26 mouse cellular contexts compared by ENCODE assay signal in the genomic region with DNA sequence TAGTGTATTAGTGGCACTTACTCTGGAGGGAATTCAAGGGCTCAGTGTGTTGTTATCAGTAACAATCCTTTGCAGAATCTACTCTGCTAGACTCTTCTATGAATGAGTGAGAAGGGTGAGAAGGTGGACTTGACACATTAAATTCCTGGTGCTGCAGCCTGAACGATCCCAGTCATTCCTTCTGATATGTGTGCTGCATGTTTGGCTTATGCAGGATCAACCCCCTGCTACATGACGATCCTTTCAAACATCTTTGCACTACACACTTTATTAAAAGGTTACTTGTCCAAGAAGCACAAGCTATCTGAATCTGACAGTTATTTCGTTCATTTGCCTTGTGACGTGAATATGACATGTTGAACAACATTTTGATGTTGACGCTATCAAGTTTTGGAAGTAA.
"Had no signal": no experiment of that assay in that cellular context is flagged by ENCODE, and none has a peak within 500 bp of the region (broad histone marks: within the 10 kb centered on the region; RNA-seq: fewer than 3 reads in every experiment).

No protein-coding gene starts in this region.

- H3K9ac ChIP-seq: embryonic facial prominence, embryonic 12.5 days; embryonic facial prominence, embryonic 13.5 days; embryonic facial prominence, embryonic 15.5 days; forebrain, embryonic 12.5 days; forebrain, embryonic 13.5 days; forebrain, embryonic 15.5 days; forebrain, postnatal 0 days had no signal

- DNase-seq: cerebellum, adult 2 months; cerebellum, adult 8-10 months; cerebellum, adult 9-10 months; cerebellum, postnatal 10 days; cerebellum, postnatal 14 days; cerebellum, postnatal 25 days; cerebellum, postnatal 36 days; embryo, embryonic 11 days; forebrain, postnatal 0 days; gastrocnemius, adult 2 months; gastrocnemius, postnatal 10 days; gastrocnemius, postnatal 14 days; gastrocnemius, postnatal 25 days; gastrocnemius, postnatal 36 days; heart, adult 11 months had no signal

- H3K4me2 ChIP-seq: embryonic facial prominence, embryonic 12.5 days; embryonic facial prominence, embryonic 13.5 days; embryonic facial prominence, embryonic 15.5 days; forebrain, embryonic 12.5 days; forebrain, embryonic 13.5 days; forebrain, embryonic 15.5 days had no signal

- H3K36me3 ChIP-seq: embryonic facial prominence, embryonic 10.5 days; embryonic facial prominence, embryonic 12.5 days; embryonic facial prominence, embryonic 13.5 days; embryonic facial prominence, embryonic 15.5 days; forebrain, embryonic 10.5 days; forebrain, embryonic 12.5 days; forebrain, embryonic 15.5 days had no signal

- H3K4me1 ChIP-seq: embryonic facial prominence, embryonic 10.5 days; embryonic facial prominence, embryonic 12.5 days; embryonic facial prominence, embryonic 15.5 days had no signal

- ATAC-seq: forebrain, embryonic 13.5 days; forebrain, embryonic 14.5 days; forebrain, embryonic 16.5 days; forebrain, postnatal 0 days had no signal

- H3K27ac ChIP-seq: embryonic facial prominence, embryonic 10.5 days; embryonic facial prominence, embryonic 12.5 days; embryonic facial prominence, embryonic 13.5 days; embryonic facial prominence, embryonic 15.5 days; forebrain, embryonic 10.5 days; forebrain, embryonic 12.5 days; forebrain, embryonic 13.5 days; forebrain, embryonic 15.5 days; gastrocnemius, adult 2 months had no signal

- H3K4me3 ChIP-seq: embryonic facial prominence, embryonic 10.5 days; embryonic facial prominence, embryonic 12.5 days; embryonic facial prominence, embryonic 13.5 days; embryonic facial prominence, embryonic 15.5 days; erythroblast, embryonic 14.5 days; forebrain, embryonic 10.5 days; forebrain, embryonic 12.5 days; forebrain, embryonic 13.5 days; forebrain, embryonic 15.5 days; gastrocnemius, adult 2 months had no signal

- H3K9me3 ChIP-seq: embryonic facial prominence, embryonic 10.5 days; embryonic facial prominence, embryonic 12.5 days; embryonic facial prominence, embryonic 13.5 days; embryonic facial prominence, embryonic 15.5 days; forebrain, embryonic 10.5 days; forebrain, embryonic 12.5 days; forebrain, embryonic 13.5 days; forebrain, embryonic 15.5 days had no signal

- H3K27me3 ChIP-seq: embryonic facial prominence, embryonic 12.5 days; embryonic facial prominence, embryonic 13.5 days; embryonic facial prominence, embryonic 15.5 days had no signal
